Mouse (Mus musculus): ENCODE data around the gene 1700003F12Rik. TPM values are rescaled to one million over a fixed set of nuclear protein-coding genes. Genes with fewer than 3 reads are reported as not detected.

1700003F12Rik gene
- polyA plus RNA-seq, 1 experiment from 2014 or later: 1.8 TPM

DNA sequence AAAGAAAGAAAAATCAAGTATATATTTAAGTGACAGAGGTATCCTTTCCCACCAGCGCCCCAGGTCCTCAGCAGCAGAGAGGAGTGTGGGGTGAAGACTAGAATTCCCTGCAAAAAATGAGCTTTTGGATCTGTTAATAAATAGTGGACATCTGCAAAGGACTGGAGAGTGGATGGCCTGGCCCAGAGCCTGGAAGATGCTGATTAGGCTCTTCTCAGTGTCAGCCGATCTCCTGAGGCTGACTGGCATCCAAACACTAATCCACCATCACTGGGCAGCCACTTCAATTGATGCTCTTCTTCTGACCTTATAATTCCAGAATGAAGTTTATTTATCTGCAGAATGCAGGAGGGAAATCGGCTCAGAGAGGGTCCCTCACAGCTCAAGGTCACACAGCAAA is 26.1 kb downstream of the 1700003F12Rik start:
- no peak overlapping the region for H3K4me3 ChIP-seq (ENCODE audit: low read depth, low read length)
- DNase-seq (ENCODE audit: low spot score): no peak
- H3K36me3 ChIP-seq (ENCODE audit: control insufficient read depth, insufficient read depth, low read length): no peaks in the 10 kb centered on the region
- no peak overlapping the region for H3K27ac ChIP-seq (ENCODE audit: low read depth, low read length)
- no peak overlapping the region for H3K4me2 ChIP-seq
- H3K4me1 ChIP-seq (replicated peaks; ENCODE audit: control insufficient read depth, insufficient read depth, low read length): peaks cover 22% of the 10 kb centered on the region
- H3K9me3 ChIP-seq (ENCODE audit: control insufficient read depth, low read length): no peaks in the 10 kb centered on the region
- H3K27me3 ChIP-seq (replicated peaks; ENCODE audit: control insufficient read depth, insufficient read depth, low read length): no peaks in the 10 kb centered on the region
- H3K9ac ChIP-seq (ENCODE audit: low read depth, low read length): no peak overlapping the region
- 78% methylated on average over 3 of the region's 3 CpGs for WGBS
- no peak for ATAC-seq (replicated peaks; ENCODE audit: low FRiP score)

DNA sequence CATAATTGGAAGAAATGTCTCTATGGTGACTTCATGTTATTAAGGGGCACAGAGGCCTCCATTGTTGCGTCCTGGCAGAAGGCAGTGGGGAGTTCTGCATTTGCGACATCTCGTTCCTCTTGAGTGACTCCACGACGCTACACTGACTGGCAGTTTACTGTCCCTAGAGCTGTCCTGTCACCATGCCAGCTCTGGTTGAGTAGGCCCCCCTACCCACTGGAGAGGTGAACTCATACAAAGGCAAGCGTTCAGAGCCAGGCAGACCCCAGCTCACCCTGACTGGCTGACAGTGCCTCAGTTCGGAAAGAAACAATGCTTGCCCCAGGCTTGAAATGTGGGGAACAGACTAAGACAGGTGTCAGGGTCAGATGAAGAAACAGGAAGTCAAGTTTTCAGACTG is 27.4 kb downstream of the 1700003F12Rik start:
- Histone ChIP-seq H3K9ac (ENCODE audit: low read depth, low read length) (no peak overlapping the region), H3K4me3 (ENCODE audit: low read depth, low read length) (no peak overlapping the region), H3K27me3 (replicated peaks; ENCODE audit: control insufficient read depth, insufficient read depth, low read length) (no peaks in the 10 kb centered on the region), H3K4me2 (no peak overlapping the region), H3K27ac (ENCODE audit: low read depth, low read length) (no peak overlapping the region), H3K9me3 (ENCODE audit: control insufficient read depth, low read length) (no peaks in the 10 kb centered on the region), H3K4me1 (replicated peaks; ENCODE audit: control insufficient read depth, insufficient read depth, low read length) (peaks cover 14% of the 10 kb centered on the region), H3K36me3 (ENCODE audit: control insufficient read depth, insufficient read depth, low read length) (no peaks in the 10 kb centered on the region)
- ATAC-seq (replicated peaks; ENCODE audit: low FRiP score) (no peak), DNase-seq (ENCODE audit: low spot score) (no peak)
- WGBS: 65% methylated on average over 7 of the region's 7 CpGs

GRCm38 (mm10) chr2:154576876-154577743 is 30.2 kb downstream of the 1700003F12Rik start:
- no peak for DNase-seq (ENCODE audit: low spot score)
- no peak overlapping the region for H3K9ac ChIP-seq (ENCODE audit: low read depth, low read length)

DNA sequence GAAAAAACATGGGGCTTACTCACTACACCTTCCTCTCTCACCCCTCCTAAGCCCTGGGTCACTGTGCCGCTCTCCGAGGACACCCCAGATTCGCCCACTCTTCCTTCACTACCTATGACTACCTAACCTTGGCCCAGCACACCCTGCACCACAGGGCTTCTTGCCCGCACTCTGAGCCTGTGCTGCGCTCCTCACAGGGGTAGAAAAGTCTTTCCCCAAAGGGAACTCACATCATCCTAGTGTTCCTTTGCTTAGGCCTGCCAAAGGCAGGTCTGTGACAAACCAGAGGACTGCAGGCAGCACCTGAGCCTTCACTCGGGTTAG is 30.8 kb downstream of the 1700003F12Rik start:
- Histone ChIP-seq H3K9me3 (ENCODE audit: control insufficient read depth, low read length) (no peaks in the 10 kb centered on the region), H3K27ac (ENCODE audit: low read depth, low read length) (no peak overlapping the region), H3K4me1 (replicated peaks; ENCODE audit: control insufficient read depth, insufficient read depth, low read length) (0 out of 2 replicates have a peak, but pooled peaks cover under 1% of the 10 kb centered on the region), H3K4me3 (ENCODE audit: low read depth, low read length) (no peak overlapping the region), H3K27me3 (replicated peaks; ENCODE audit: control insufficient read depth, insufficient read depth, low read length) (no peaks in the 10 kb centered on the region), H3K4me2 (no peak overlapping the region), H3K9ac (ENCODE audit: low read depth, low read length) (no peak overlapping the region), H3K36me3 (ENCODE audit: control insufficient read depth, insufficient read depth, low read length) (no peaks in the 10 kb centered on the region)
- no peak for DNase-seq (ENCODE audit: low spot score)
- no peak for ATAC-seq (replicated peaks; ENCODE audit: low FRiP score)
- 91% methylated on average over 6 of the region's 6 CpGs for WGBS

More at GRCm38 (mm10) chr2:154576876-154577743, 30.2 kb downstream of the 1700003F12Rik start:
- Histone ChIP-seq H3K4me2 (no peak overlapping the region), H3K9me3 (ENCODE audit: control insufficient read depth, low read length) (no peaks in the 10 kb centered on the region), H3K27ac (ENCODE audit: low read depth, low read length) (no peak overlapping the region), H3K4me3 (ENCODE audit: low read depth, low read length) (no peak overlapping the region), H3K4me1 (replicated peaks; ENCODE audit: control insufficient read depth, insufficient read depth, low read length) (no peaks in the 10 kb centered on the region), H3K27me3 (replicated peaks; ENCODE audit: control insufficient read depth, insufficient read depth, low read length) (no peaks in the 10 kb centered on the region), H3K36me3 (ENCODE audit: control insufficient read depth, insufficient read depth, low read length) (no peaks in the 10 kb centered on the region)
- ATAC-seq (replicated peaks; ENCODE audit: low FRiP score): no peak
- 67% methylated on average over 12 of the region's 12 CpGs for WGBS

DNA sequence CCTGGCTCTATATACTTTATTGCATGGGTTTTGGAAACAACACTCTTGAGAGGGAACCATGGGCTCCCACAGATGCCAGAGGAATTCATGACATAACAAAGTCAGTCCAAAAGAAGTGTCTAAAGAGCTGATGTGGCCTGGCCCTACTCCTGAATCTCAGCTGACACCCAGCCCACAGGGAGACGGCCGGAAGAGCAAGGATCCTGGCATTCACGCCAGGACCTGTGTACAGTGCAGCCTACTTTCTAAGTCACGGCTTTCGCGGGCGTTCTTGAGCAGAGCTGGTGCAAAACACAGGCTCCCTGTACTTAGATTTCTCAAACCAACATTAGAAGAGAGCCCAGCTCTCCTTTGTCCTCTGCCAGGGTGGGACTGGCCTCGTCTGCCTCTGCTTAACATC is 33.7 kb downstream of the 1700003F12Rik start:
- Histone ChIP-seq H3K27ac (ENCODE audit: low read depth, low read length) (no peak overlapping the region), H3K9me3 (ENCODE audit: control insufficient read depth, low read length) (no peaks in the 10 kb centered on the region), H3K9ac (ENCODE audit: low read depth, low read length) (no peak overlapping the region), H3K4me2 (no peak overlapping the region), H3K36me3 (ENCODE audit: control insufficient read depth, insufficient read depth, low read length) (no peaks in the 10 kb centered on the region), H3K4me3 (ENCODE audit: low read depth, low read length) (no peak overlapping the region), H3K4me1 (replicated peaks; ENCODE audit: control insufficient read depth, insufficient read depth, low read length) (peaks cover 19% of the 10 kb centered on the region), H3K27me3 (replicated peaks; ENCODE audit: control insufficient read depth, insufficient read depth, low read length) (no peaks in the 10 kb centered on the region)
- WGBS: 84% methylated on average over 8 of the region's 8 CpGs
- ATAC-seq (replicated peaks; ENCODE audit: low FRiP score) (no peak), DNase-seq (ENCODE audit: low spot score) (no peak)

- Histone ChIP-seq H3K27me3 (replicated peaks; ENCODE audit: control insufficient read depth, insufficient read depth, low read length) (no peaks in the 10 kb centered on the region), H3K36me3 (ENCODE audit: control insufficient read depth, insufficient read depth, low read length) (no peaks in the 10 kb centered on the region), H3K4me1 (replicated peaks; ENCODE audit: control insufficient read depth, insufficient read depth, low read length) (peaks cover 19% of the 10 kb centered on the region), H3K4me3 (ENCODE audit: low read depth, low read length) (no peak overlapping the region), H3K9me3 (ENCODE audit: control insufficient read depth, low read length) (no peaks in the 10 kb centered on the region), H3K27ac (ENCODE audit: low read depth, low read length) (no peak overlapping the region), H3K4me2 (no peak overlapping the region), H3K9ac (ENCODE audit: low read depth, low read length) (no peak overlapping the region)
- no peak for DNase-seq (ENCODE audit: low spot score)
- ATAC-seq (replicated peaks; ENCODE audit: low FRiP score): no peak
- 88% methylated on average over 1 of the region's 1 CpGs for WGBS
Measured at GRCm38 (mm10) chr2:154581421-154581820, 34.5 kb downstream of the 1700003F12Rik start.

DNA sequence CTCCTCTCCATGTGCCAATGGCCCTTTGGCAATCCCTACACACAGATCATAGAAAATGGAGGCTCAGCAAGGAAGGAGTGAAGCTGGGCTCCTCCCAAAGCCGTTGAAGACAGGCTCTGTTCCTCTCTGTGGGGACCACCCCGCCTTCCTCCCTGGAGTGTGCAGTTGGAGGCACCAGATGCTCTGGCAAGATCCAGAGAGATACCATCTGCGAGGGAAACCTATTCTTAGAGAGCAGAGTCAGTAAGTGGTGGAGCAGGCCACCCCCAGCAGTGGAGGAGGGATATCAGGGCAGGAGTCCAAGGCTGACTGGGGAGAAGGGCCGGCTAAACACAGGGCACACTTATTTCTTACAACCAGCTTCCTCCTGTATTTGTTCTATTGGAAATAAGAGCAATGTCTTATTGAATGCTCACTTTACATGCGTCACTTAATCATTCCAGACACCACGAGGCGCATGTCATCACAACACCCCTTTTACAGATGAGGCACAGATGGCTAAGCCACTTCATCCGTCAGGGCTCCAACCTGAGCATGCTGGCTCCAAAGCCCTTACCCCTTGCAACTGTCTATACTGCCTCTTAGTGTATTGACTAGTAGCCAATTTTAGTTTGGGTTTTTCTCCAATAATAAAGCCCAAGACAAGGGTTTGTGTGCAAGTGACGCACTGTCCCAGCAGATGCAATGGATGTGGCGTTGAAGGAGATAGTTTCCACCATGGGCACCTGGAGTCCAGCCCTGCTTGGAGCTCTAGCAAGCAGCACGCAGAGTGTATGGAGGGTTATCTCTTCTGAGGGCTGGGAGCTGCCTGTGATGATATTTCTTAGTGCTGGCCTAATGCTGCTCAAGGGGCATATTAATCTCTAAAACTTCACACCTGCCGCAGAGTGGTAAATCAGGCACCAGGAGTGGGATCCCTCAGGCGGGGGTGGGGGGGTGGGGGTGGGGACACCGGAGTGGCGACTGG is 37.3 kb downstream of the 1700003F12Rik start:
- DNase-seq (ENCODE audit: low spot score): no peak
- Histone ChIP-seq H3K9ac (ENCODE audit: low read depth, low read length) (no peak overlapping the region), H3K27ac (ENCODE audit: low read depth, low read length) (peak overlapping the region; percentile 39; the same call in 1 of the 2 replicates)

DNA sequence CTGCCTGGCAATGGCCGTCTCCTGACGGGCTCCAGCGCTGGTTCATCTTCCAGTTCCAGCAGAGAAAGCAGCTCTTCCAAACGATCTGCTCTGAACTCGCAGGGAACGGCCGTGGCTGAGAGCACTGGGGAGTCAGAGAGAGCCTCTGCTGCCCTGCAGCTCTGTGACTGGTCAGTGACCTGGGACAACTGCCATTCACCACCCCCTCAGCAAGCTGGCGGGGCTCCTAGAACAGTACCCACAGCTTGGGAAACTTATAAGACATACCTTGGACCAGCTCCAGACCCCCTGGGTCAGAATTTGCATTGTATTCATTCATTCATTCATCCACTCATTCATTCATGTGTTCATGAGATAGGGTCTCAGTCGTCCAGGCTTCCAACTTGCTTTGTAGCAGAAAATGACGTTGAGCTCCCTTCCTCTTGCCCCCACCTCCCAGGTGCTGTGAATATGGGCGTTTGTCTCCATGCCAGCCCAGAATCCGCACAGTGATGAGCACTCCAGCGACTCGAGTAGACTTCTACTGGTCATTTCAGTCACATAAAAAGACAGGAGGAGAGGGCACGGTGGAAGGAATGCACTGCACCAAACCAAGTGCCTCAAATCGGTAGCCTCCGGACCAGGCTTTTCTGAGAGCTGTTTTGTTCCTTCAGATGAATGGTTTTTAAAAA is 38.2 kb downstream of the 1700003F12Rik start:
- peaks cover 19% of the 10 kb centered on the region for H3K4me1 ChIP-seq (replicated peaks; ENCODE audit: control insufficient read depth, insufficient read depth, low read length)
- no peak overlapping the region for H3K4me3 ChIP-seq (ENCODE audit: low read depth, low read length)
- no peak overlapping the region for H3K9ac ChIP-seq (ENCODE audit: low read depth, low read length)
- no peaks in the 10 kb centered on the region for H3K9me3 ChIP-seq (ENCODE audit: control insufficient read depth, low read length)
- H3K36me3 ChIP-seq (ENCODE audit: control insufficient read depth, insufficient read depth, low read length): no peaks in the 10 kb centered on the region
- DNase-seq (ENCODE audit: low spot score) (no peak), ATAC-seq (replicated peaks; ENCODE audit: low FRiP score) (no peak)
- H3K27me3 ChIP-seq (replicated peaks; ENCODE audit: control insufficient read depth, insufficient read depth, low read length): no peaks in the 10 kb centered on the region
- WGBS: 72% methylated on average over 17 of the region's 17 CpGs
- H3K27ac ChIP-seq (ENCODE audit: low read depth, low read length): no peak overlapping the region
- H3K4me2 ChIP-seq: no peak overlapping the region

More for the DNA sequence above, 37.3 kb downstream of the 1700003F12Rik start:
- Histone ChIP-seq H3K36me3 (ENCODE audit: control insufficient read depth, insufficient read depth, low read length) (no peaks in the 10 kb centered on the region), H3K4me1 (replicated peaks; ENCODE audit: control insufficient read depth, insufficient read depth, low read length) (peaks cover 19% of the 10 kb centered on the region), H3K9me3 (ENCODE audit: control insufficient read depth, low read length) (no peaks in the 10 kb centered on the region), H3K4me2 (no peak overlapping the region), H3K4me3 (ENCODE audit: low read depth, low read length) (no peak overlapping the region), H3K27me3 (replicated peaks; ENCODE audit: control insufficient read depth, insufficient read depth, low read length) (no peaks in the 10 kb centered on the region)
- 59% methylated on average over 15 of the region's 15 CpGs for WGBS
- peak; percentile 58; the same call in 1 of the 2 replicates for ATAC-seq (replicated peaks; ENCODE audit: low FRiP score)

All from liver, embryonic 11.5 days (tissue).